11 mouse cellular contexts compared by ENCODE assay signal in the genomic region with DNA sequence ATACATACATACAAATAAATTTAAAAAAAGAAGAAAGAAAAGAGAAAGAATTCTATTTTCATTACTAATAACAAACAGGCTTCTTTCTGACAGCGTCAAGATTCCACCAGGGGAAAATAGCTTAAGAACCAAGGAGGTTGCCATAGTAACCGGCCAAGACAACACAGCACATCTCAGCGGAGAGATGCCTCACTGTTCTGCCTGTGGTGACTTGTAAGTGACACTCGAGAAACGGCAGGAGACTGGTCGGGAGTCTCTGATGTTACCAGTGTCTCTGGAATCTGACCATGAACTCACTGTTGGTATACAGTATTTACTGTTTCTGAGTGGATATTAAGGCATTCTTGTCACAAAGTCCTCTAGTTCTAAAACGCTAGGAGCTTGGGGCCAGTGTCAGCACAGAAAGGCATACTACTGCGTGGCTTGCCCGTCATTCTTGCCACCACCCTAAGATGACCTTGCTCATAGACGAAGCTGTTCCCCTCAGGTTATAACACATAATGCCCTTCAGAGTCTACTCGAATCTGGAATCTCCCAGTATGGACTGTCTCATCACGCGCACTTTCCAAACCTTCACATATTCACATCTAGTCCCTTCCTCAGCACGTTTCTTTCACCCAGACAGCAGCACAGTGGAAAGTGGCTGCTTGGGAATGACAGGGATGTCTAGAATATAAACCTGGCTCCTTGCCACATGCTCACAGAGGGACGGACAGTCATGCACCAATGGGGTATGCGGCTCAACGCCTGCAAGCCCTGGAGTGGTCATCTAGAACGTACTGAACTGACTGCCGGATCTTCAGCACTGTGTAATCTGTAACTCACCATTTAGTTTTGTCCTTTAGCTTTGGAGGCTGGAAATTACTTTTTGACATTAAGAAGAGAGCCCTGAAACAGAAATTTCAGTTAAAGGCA. TPM values are rescaled to one million over a fixed set of nuclear protein-coding genes. Genes with fewer than 3 reads are reported as not detected.
DNase-seq lines count a peak whose midpoint lies in the region; ATAC-seq lines count a peak whose summit lies in the region.
"Had no signal": no experiment of that assay in that cellular context is flagged by ENCODE, and none has a peak within 500 bp of the region (broad histone marks: within the 10 kb centered on the region; RNA-seq: fewer than 3 reads in every experiment).

No protein-coding gene starts in this region.

- H3K4me1 ChIP-seq in hindbrain, embryonic 10.5 days (replicated peaks): peaks cover 10% of the 10 kb centered on the region; the same call in 1 of the 2 replicates
- H3K4me1 ChIP-seq in neural tube, embryonic 12.5 days: peaks cover 4% of the 10 kb centered on the region; the same call in 1 of the 2 replicates
- H3K4me1 ChIP-seq: limb, embryonic 13.5 days had no signal

- H3K9ac ChIP-seq in neural tube, embryonic 12.5 days: no peak overlapping the region
- H3K9ac ChIP-seq: limb, embryonic 13.5 days had no signal

- H3K4me3 ChIP-seq in hindbrain, embryonic 10.5 days: no peak overlapping the region
- H3K4me3 ChIP-seq in neural tube, embryonic 12.5 days: no peak overlapping the region
- H3K4me3 ChIP-seq: limb, embryonic 13.5 days had no signal

- 67% methylated on average over 19 of the region's 19 CpGs for WGBS in hindbrain, embryonic 10.5 days
- 62% methylated on average over 19 of the region's 19 CpGs for WGBS in neural tube, embryonic 12.5 days

- H3K4me2 ChIP-seq in neural tube, embryonic 12.5 days (replicated peaks): no peak overlapping the region
- H3K4me2 ChIP-seq: limb, embryonic 13.5 days had no signal

- peak; percentile 39 to 44 for DNase-seq in left cerebral cortex, adult 18-20 months (ENCODE audit: low spot score in 2 of 2)
- DNase-seq in left cerebral cortex, postnatal 36 days (ENCODE audit: low spot score in 2 of 2): no peak
- DNase-seq in embryo, embryonic 11.5 days (ENCODE audit: low read depth, low spot score): peak; percentile 29
- DNase-seq in hindbrain, embryonic 10.5 days (ENCODE audit: low spot score): peak; percentile 39
- DNase-seq in urinary bladder, postnatal 4 days (ENCODE audit: low spot score in 2 of 2): no peak
- DNase-seq in cerebellum, adult 11-12 months: no peak
- no peak for DNase-seq in kidney, postnatal 25 days
- DNase-seq: cerebellum, adult 2 months had no signal

- intact Hi-C loops in left cerebral cortex, postnatal 36 days (cut with DNase I): no loop called here

- no peaks in the 10 kb centered on the region for H3K27me3 ChIP-seq in hindbrain, embryonic 10.5 days (ENCODE audit: insufficient read depth, poor library complexity, severe bottlenecking)
- no peaks in the 10 kb centered on the region for H3K27me3 ChIP-seq in neural tube, embryonic 12.5 days (replicated peaks)
- H3K27me3 ChIP-seq: limb, embryonic 13.5 days had no signal

- 0 out of 2 replicates have a peak, but pooled peaks have one; percentile 63 for ATAC-seq in neural tube, embryonic 12.5 days (ENCODE audit: low FRiP score, low read depth)

- H3K9me3 ChIP-seq in hindbrain, embryonic 10.5 days: no peaks in the 10 kb centered on the region
- H3K9me3 ChIP-seq in neural tube, embryonic 12.5 days: no peaks in the 10 kb centered on the region
- H3K9me3 ChIP-seq: limb, embryonic 13.5 days had no signal

- no peak overlapping the region for H3K27ac ChIP-seq in hindbrain, embryonic 10.5 days
- no peak overlapping the region for H3K27ac ChIP-seq in neural tube, embryonic 12.5 days
- H3K27ac ChIP-seq: limb, embryonic 13.5 days had no signal

- peaks cover 79% of the 10 kb centered on the region for H3K36me3 ChIP-seq in hindbrain, embryonic 10.5 days
- peaks cover 41% of the 10 kb centered on the region for H3K36me3 ChIP-seq in neural tube, embryonic 12.5 days

RNA-seq across cellular contexts. Expression of a gene that starts 48.6 kb away (rescaled TPM):
- total RNA-seq in left cerebral cortex, adult 18-20 months (2021): 100 to 1,000 TPM; 232 to 242 TPM
- 100 to 1,000 TPM; 223 to 259 TPM for total RNA-seq in left cerebral cortex, postnatal 36 days (2021)
- 22.5 and 45.8 TPM in 2 replicates for polyA plus RNA-seq in hindbrain, embryonic 10.5 days (2016; fragmentation: Nextera tagmentation; extraction: Ambion mirVana)
- 73.4 and 80.7 TPM in 2 replicates for polyA plus RNA-seq in neural tube, embryonic 12.5 days (2016; fragmentation: Nextera tagmentation; extraction: Ambion mirVana)

RNA-seq across cellular contexts. Expression of a gene that starts 49.2 kb away (rescaled TPM):
- total RNA-seq in left cerebral cortex, adult 18-20 months (2021): 10 to 100 TPM; 37.6 to 38.6 TPM
- total RNA-seq in left cerebral cortex, postnatal 36 days (2021): 10 to 100 TPM; 32.5 to 47.1 TPM
- 23.2 and 25.2 TPM in 2 replicates for polyA plus RNA-seq in hindbrain, embryonic 10.5 days (2016; fragmentation: Nextera tagmentation; extraction: Ambion mirVana)
- 41.4 and 44.6 TPM in 2 replicates for polyA plus RNA-seq in neural tube, embryonic 12.5 days (2016; fragmentation: Nextera tagmentation; extraction: Ambion mirVana)

RNA-seq across cellular contexts. Expression of a gene that starts 52.7 kb away (rescaled TPM):
- 10 to 100 TPM; 33.2 to 35.5 TPM for total RNA-seq in left cerebral cortex, adult 18-20 months (2021)
- 10 to 100 TPM; 26.8 to 37.5 TPM for total RNA-seq in left cerebral cortex, postnatal 36 days (2021)
- polyA plus RNA-seq in hindbrain, embryonic 10.5 days (2016; fragmentation: Nextera tagmentation; extraction: Ambion mirVana): 0.62 and 0.71 TPM in 2 replicates
- 1.5 and 1.6 TPM in 2 replicates for polyA plus RNA-seq in neural tube, embryonic 12.5 days (2016; fragmentation: Nextera tagmentation; extraction: Ambion mirVana)
- total RNA-seq: hematopoietic stem cell, adult 5-6 weeks had no signal

Comparison
In these comparisons a context has a peak if more than half of its experiments do, and no peak if none do; other contexts are left out.
1. DNase-seq: peak in left cerebral cortex, adult 18-20 months (2 of 2), embryo, embryonic 11.5 days (single experiment) and hindbrain, embryonic 10.5 days (single experiment); none in left cerebral cortex, postnatal 36 days (0 of 2), urinary bladder, postnatal 4 days (0 of 2), cerebellum, adult 11-12 months (single experiment) and kidney, postnatal 25 days (0 of 2).